Mouse (Mus musculus): ENCODE measurements around the gene Atg9b.
A peak's percentile ranks its signal among the peaks of the same experiment; 100 is the strongest.

Atg9b gene

DNA sequence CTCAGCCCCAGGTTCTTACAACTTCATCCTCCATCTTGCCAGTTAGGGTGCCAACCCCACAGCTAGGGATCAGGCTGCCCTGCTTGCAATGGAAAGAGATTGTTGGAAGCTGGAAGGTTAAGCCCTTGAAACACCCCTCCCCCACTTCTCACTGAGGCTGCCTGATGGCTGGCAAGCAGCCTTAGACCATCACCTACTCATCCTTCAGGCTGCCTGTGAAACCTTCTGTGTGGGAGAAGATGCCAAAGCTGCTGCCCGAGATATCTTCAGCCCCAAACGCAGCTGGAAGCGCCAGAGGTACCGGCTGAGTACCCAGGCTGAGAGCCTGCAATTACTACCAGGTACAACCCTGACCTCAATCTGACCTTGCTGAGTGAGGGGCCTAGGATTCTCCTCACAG, 12.4 kb downstream of the Atg9b start:
- DNase-seq: no peak

DNA sequence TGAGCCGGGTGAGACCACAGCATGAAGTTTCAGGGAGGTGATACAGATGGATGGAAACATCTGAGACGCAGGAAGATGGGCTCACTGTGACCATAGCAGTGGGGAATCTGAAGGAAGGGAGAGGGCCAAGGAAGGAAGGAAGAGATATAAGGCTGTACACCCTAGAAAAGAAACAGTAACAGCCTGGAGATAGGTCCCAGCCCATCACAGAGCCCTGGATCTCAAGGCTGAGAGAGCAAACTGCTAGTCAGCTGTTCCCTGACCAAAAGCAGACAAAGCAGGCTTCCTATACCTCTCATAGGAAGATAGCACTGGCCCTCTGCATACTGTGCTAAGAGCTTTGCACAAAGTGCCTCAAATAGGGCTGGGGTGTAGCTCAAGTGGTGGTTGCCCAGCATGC, 13.2 kb downstream of the Atg9b start:
- DNase-seq: no peak

DNA sequence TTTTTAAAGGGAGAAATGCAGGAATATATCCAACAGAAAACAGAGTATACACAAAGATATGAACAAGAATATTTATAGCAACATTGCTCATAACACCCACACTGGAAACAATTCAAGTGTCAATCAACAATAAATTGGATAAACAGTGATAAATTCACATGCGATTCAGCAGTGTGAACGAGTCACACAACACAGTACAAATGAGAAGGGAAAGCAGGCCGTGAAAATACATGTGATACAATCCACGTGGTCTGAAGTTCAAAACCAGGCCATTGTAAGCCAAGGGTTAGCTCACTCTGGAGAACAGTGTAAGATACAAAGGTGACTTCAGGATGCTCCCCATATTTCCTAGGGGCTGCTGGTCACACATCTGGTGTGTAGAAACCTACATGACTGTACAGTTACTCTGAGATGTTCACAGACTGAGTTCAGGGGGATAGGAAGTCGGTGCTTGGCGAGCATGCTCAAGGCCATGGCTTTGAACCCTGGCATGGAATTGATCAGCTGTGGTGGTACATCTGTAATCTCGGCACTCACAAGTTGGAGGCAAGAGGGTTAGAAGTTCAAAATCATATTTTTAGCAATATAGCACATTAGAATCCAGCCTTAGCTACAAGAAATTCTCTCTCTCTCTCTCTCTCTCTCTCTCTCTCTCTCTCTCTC, 17.1 kb downstream of the Atg9b start:
- DNase-seq: no peak

DNA sequence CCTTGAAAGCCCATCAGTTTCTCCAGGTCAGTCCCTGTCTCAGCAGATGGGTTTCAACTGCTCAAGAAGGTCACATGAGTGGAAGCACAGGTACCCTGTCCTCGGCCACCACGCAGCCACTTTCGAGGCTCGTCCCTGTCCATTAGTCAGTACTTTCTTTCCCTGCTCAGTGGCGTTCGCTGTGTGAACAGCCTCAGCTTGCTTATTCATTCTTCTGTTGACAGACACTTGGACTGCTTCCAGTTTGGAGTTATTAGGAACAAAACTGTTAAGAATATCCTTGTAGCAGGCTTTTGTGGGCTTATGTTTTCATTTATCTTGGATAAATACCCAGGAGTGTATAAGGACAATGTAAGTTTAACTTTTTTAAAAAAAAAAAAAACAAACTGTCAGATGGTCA, 17.7 kb downstream of the Atg9b start:
- no peak for DNase-seq

DNA sequence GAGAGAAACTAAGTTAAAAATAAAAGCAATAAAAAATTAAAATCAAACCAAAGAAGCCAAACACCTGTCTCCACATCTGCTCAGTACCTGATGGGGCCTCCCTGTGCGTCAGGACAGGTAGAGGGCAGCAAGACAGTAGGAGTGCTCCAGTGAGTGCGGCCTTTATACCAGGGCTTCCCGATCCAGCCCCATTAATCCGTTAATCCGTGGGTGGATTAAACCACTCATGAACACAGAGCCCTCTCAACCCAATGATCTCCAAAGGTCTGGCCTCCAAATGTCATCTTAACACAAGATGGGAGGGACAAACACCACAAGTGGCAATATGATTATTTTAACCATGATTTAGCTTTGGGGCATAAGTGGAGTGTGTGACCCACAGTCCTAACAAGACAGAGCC, 18.1 kb downstream of the Atg9b start:
- no peak for DNase-seq

DNA sequence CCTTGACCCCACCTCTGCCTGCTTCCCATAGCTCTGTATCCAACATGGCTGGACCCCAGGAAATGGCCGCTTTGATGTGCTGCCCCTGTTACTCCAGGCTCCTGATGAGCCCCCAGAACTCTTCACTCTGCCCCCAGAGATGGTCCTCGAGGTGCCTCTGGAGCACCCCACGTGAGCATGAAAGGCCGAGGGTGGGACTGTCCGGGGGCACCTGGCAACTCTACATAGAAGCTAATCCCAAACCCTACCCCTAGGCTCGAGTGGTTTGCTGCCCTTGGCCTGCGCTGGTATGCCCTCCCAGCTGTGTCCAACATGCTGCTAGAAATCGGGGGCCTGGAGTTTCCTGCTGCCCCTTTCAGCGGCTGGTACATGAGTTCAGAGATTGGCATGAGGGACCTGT, 22.2 kb downstream of the Atg9b start:
- DNase-seq: no peak

DNA sequence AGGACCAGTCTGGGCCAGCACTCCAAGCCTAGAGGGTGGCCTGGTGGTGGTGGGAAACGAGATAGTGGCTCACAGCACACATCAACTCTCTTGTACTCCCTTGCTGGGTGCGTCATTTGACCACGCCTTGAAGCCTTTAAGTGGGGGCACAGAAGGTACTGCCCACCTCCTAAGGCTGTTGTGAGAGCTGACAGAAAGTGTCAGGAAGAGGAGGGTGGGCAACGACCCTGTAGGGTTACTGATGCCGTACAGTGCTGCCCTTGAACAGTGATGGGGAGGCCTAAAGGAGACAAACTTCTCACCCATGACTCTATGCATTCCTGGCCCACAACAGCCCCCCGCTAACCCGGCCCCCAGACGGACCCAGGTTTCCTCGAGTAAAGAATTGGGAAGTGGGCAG, 25.5 kb downstream of the Atg9b start:
- DNase-seq: no peak

DNA sequence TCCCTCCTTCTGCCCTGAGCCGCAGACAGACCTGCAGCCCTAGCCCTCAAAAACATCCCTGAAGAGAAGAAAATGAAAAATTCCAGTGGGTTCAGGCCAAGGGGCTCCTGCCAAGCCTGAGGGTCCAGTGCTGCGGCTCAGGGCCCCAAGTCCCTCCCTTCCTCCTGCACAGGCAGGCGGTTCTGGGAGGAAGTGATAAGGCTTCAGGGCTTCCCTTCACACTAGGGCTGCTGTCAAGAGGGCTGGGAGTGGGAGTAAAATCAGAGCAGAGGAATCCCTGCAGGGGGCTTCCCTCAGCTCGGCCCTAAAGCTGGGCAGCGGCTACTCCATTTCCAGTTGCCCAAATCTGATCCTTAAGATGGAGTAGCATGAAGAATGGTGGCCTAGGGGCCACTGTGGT, 26.4 kb downstream of the Atg9b start:
- no peak for DNase-seq

DNA sequence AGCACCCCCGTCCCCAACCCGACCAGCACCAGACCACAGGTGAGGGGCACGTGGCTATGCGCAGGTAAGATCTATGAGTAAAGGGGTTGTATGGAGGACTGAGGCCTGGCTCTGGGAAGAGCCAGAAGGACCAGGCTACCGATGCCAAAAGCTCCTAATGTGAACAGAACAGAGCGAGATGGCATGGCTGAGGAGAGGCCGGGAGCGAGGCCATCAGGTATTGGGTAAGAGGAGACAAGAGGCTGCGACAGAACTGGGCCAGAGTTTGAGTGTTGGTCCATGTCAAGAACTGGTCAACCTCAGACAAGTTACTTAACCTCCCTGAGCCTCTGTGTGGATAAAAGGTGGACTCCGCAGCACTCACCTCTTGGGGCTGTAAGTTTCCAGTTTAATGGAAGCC, 27.0 kb downstream of the Atg9b start:
- DNase-seq: no peak

DNA sequence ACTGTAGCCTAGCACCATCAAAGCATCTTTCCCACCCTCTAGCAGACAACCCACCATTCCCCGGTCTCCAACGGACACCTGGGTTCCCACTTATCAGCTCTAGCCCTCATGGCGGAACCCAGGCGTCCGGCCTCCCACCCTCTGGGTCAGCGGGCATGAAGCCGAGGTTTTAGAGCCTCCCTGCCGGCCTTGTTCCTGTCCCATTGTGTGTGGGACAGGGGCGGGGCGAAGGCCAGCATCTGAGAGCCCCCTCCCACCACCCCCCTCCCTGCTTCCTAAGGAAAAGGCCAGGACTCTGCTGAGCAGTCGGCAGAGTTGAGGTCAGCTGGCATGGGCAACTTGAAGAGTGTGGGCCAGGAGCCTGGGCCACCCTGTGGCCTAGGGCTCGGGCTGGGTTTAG, 27.4 kb downstream of the Atg9b start, which contains the start of gene Nos3:
Nos3 (plus strand) TSS at position 303 of the 400 bp plus-strand sequence.
- peak; percentile 75 to 79 for DNase-seq

DNA sequence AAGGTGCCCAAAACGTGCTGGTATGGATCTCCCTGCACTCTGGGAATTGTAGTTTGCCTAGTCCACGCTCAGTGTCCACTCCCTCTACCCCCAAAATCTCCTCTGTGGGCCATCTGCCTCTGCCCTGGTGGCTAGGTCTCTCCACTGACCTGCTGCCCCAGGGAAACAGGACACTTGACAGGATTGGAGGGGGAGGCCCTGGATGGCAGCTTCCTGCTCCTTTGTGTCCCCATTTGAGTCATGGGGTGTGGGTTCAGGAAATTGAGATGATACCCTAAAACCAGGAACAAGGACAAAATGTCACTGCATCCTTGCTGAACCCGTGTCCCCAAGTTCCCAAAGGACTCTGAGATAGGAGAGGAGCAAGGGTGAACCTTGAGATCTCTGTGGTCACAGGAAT, 27.9 kb downstream of the Atg9b start:
- no peak for DNase-seq

DNA sequence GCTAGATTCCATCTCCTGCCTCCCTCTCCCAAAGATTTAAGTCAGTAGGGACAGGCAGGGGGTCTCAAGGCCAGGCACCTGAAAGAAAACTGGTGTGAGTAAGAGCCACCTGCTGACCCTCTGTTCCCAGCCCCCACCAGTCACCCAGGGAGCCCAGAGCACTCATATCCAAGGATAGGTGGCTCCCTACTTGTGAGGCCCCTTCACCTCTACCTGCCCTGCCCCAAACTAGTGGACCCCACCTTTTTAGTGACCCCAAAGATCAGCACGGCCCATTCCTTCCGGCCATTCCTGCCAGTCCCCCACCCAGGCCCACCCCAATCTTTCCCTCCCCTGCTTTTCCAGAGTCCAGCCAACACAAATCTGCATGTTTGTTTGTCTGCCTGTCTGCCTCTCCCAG, 28.5 kb downstream of the Atg9b start:
- no peak for DNase-seq

DNA sequence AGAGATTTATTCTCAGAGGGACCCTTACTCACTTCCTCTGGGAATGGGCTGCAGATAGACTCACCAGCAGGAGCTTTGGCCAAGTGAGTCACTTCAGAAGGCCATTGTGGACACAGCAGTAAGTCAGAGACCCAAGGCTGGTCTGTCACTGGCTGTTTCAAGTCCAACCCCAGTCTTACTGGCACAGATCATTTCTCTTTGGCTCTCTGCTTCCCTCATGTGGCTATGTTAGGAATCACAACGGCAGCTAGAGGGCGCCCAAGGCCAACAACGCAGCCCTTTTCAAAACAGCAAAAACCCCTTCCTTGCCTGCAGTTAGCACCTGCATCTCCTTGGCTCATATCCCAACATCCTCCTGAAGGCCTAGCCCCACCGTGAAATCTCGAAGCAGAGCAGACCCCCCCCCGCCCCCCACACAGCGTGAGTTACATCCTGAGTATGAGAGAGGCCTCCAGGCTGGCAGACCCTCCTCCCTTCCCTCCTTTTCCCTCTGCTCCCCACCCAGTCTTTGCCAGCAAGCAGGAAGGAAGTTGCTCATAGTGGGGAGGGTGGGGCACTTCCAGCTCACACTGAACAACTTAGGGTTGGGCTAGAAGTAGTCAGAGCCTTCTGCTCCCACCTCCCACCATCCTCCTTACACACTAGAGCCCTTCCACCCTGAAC, 31.0 kb downstream of the Atg9b start:
- peak; percentile 76 to 89 for DNase-seq

DNA sequence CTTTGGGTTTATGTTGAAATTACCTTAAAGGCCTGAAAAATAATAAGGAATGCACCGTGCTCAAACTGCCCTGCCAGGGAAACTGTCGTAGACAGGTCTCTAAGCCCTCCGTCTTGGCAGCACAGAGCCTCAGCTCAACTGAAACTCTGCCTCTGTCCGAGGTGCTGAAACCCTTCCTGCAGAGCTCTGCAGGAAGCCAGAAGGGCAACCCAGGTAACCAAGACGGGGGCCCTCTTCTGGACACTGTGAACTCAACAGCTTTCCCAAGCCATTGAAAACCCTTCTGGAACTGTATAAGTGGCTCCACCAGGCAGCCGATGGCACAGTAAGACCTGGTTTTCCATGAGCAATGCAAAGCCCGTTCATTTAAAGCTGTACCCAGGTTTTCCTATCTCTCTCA, 34.5 kb downstream of the Atg9b start:
- peak; percentile 85 to 94 for DNase-seq

DNA sequence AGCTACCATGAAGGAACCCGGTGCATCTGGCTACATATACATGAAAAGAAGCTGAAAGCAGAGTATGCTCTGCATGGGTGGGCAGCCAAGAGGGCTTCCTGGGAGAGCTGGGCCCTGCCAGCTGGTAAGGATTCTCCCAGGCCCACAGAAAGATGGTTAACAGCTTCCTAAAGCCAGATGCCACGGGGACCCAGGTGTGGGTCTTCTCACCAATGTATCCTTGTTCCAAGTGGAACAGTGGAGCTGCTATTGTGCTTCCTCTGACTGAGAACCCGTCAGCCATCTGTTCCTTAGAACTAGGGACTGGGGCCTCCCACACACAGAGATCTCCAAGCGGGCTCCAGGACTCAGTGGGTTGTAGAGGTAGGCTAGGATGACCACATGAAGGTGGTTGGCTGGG, 35.2 kb downstream of the Atg9b start:
- no peak for DNase-seq

DNA sequence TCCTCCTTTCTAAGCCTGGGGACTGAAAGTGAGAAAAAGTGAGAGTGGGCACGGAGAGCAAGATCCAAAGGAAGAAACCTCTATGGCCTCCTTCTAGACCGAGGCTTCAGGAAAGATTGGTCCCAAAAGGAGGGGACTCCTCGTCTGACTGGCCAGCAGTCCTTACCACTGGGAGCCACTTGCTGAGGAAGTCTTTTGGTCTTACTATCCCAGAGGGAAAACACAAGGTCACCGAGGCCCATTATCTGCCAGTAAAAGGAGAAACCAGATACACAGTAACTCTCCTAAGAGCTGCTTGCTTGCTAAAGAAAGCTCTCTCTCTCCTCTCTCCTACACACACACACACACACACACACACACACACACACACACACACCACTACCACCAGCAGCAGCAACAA, 38.6 kb downstream of the Atg9b start:
- no peak for DNase-seq

DNA sequence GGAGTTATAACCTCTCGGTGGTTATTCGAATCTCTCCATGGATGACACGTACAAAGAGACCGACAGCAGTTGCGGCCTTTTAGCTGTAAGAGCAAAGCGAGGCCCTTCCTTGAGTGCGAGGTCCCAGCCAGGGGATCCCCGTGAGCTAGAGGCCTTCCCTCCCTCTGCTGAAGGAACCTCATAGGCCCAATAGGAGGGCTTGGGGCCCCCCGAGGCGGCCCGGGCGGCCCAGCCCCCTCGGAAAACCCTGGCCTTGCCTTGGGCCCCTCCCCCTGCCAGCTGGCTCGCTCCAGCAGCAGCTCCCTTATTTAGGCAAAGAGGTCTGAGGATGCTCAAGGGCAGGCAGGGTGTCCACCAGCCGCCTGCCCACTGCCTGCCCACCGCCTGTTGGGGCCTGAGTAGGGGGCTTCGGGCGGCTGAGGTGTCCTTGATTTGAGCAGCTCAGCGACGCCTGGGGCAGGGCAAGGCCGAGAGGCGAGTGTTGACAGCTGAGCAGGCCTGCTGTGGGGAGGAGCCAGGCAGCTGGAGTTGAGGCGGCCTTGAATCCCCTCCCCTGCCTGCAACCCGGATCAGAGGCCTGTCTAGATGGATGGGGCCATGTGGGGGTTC, 39.6 kb downstream of the Atg9b start:
- DNase-seq: no peak

DNA sequence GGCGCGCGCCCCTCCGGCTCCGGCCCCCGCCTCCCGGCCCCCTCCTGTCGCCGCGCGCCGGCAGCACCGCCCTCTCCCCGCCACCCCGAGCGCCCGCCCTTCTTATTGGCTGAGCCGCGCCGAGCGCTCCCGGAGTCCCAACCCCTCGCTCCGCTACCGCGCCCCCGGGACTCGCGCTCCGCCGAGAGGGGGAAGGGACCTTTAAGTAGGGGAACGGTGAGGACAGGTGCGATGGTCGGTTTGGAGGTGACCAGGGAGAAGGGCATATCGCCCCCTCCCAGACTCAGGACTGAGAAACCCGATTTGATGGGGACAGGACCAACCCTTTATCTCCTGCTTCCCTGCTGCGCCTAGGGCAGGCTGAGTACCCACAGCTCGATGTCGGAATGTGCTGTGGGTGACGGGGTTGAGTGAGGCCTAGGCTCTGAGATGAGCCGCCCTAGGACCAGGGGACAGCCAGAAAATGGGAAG, 40.2 kb downstream of the Atg9b start:
- peak; percentile 61 to 77 for DNase-seq

DNA sequence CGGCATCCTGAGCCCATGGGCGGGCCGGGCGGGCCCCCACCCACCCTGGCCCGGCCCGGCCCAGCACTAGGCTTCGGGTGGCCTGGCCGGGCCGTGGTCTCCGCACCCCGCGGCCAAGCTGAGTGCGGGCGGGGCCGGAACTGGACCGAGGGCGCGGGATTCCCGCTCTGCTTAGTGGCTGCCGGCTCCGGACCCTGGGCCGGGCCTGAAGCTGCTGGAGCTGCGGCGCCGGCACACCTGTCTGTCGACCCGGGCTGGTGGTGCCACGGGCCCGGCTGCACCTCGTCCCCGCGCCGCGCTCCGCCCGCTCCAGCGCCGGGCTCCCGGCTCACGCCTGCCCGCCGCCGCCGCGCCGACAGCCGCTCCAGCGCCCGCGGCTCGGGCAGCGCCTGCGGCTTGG, 40.7 kb downstream of the Atg9b start, which contains the start of gene Kcnh2:
Kcnh2 (minus strand) TSS at position 327 of the 400 bp plus-strand sequence.
- DNase-seq: no peak

DNA sequence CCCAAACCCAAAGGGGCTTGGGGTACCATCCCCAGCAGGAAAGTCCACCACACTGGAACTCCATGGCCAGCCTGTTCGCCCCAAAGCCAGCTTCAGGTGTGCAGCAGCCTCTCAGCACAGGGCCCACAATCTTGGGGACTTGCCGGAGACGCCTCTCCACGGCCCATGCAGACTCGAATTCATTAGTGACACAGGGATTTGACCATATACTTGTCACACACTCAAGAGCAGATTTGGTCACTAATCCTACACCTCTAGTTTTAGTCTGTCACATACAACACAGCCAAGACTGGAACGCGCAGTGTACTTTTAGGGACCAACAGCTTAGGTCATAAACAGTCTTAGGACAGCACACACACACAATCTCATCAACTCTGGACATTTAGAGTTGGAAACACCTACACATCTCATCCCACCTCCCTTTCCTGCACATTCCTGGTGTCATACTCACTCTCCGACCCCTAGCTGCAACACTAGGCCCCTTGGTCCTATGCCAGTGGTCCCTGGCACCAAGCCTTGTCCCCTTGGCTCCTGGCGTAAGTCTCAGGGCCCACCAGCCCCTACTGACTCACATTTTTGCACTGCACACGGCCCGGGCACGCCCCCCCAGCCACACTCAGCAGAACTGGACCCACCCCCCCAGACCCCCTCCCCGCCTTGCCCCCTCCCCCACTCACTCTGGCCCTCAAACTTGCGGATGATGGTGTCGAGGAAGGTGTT, 41.3 kb downstream of the Atg9b start:
- DNase-seq: no peak

DNA sequence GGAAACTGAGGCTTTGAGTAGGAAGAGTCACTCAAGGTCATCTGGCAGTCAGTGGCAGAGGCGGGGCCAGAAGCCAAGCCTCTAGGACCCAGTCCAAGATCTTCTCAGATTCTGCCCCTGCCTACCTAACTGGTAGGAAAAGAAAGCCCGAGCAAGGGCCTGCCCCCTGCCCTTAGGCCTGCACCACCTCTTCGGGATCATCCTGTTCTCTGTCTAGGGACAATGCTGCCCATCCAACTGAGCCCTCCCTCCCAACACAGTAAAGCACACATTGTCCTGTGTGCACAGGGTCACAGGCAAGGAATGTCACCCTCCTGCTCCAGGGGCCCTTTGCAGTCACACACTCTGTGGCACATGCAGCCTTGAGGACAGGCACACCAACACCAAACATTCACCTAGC, 41.9 kb downstream of the Atg9b start:
- no peak for DNase-seq

DNA sequence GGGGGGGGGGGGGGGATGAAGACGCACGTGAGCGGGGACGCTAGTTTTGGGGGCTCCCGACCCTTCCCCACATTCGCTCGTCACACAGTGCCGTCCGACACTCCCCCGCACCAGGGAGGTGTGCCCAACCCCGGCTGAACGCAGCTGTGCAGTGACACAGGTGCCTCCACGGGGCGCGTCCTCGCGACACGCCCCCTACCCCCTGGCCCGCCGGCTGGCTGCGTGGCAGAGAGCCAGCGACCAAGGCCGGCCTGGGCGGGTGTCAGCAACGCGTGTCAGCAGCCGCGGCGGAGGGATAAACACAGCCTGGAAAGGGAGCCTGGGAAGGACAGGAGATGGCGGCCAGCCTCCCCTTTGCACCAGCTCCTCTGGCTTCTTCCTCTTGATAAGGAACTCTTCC, 43.4 kb downstream of the Atg9b start:
- DNase-seq: peak; percentile 11 to 53

DNA sequence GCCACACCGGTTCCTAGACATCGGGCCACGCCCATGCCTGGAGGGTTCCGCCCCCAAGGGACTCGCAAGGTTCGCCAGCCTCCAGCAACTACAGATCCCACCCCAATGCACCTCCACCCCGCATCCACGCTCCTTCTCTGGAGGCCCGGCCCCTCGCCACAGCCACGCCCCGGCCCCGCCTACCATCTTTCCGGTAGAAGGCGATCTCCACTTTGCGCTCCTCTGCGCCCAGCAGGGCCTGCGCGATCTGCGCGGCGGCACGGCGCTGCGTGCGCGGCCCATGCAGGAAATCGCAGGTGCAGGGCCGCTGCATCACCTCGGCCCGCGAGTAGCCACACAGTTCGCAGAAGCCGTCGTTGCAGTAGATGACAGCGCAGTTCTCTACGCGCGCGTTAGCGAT, 43.8 kb downstream of the Atg9b start:
- DNase-seq: peak; percentile 57 to 87
